Mouse (Mus musculus): Measurements from ENCODE around the gene Klhdc9.
A peak's percentile ranks its signal among the peaks of the same experiment; 100 is the strongest.

GRCm38 (mm10) chr1:171342262-171343207, 18.1 kb downstream of the Klhdc9 start:
- TF ChIP-seq CTCF (IDR thresholded peaks at IDR 0.05; ENCODE audit: control insufficient read depth, insufficient read depth, insufficient replicate concordance, low read depth, low read length) (no peak), POLR2A (IDR thresholded peaks at IDR 0.05; ENCODE audit: control insufficient read depth, low read depth, low read length) (0 out of 2 replicates have a peak, but pooled peaks have one; percentile 26)
